Mouse (Mus musculus) kidney, adult 2 months (tissue): ENCODE measurements around the gene Macrod2.

Experiments
- CTCF ChIP-seq: fragments of 200-500 bp; conservative IDR thresholded peaks from 2 replicates; pipeline ENCODE4 v1.5.1; 2011; ENCODE audit warnings: low read depth, mild to moderate bottlenecking, control low read depth, low read length, moderate library complexity, mixed read lengths; ENCODE audit not compliant: insufficient read depth, insufficient read length
- POLR2A ChIP-seq: fragments of 200-500 bp; IDR thresholded peaks from one replicate; pipeline ENCODE4 v1.6.1; 2011; ENCODE audit warnings: low read depth, low read length, control low read depth

DNA sequence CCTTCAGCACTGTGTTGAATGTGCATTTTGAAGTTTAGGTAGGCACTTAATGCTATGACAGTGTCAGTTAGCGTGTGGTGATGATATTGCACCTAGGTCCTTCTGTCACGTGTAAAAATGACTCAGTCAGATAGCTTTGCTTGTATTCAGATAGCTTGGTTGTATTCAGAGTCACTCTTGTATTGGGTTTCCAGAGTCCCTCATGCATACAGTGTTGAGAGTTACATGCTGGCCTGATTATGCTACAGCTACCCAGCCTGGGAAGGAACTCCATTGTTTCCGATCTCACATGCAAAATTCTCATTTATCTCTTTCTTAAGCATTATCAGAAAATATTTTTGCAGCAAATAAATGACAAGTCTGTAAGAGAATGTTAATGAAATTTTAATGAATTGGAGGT lies 1187.3 kb downstream of the Macrod2 start:
- TF ChIP-seq CTCF: no peak
- no peak for TF ChIP-seq POLR2A
